Mouse (Mus musculus): ENCODE measurements at regions not wholly inside any gene's neighbourhood (a gene's known extent, or its start where the extent isn't known, plus 50 kb on each side); places are given as distances from the start of the nearest gene placed in this dataset.

DNA sequence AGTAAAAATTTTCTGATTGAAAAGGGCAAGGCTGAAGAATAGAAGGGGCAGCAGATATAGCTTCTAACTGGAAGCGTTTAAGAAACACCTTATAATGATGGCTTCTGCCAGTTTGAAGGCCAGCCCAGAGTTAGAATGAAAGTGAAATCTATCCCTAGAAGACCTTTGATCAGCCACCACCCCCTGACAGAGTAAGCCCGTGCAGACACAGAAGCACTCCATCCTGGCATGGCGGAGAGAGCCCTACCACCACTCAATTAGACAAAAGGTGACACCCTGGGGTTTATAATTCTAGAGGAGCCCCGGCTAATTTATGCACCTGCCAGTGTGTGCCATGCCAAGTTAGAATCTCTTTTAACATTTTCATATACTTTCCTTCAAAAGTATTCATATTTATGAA is 233.4 kb upstream of the Sash1 start:
- 72% methylated on average over 4 of the region's 4 CpGs for WGBS
- TF ChIP-seq CTCF (IDR thresholded peaks at IDR 0.05; ENCODE audit: control insufficient read depth, insufficient read depth, low read length) (no peak), POLR2A (IDR thresholded peaks at IDR 0.05; ENCODE audit: borderline replicate concordance, control insufficient read depth, low read depth, low read length) (no peak)

DNA sequence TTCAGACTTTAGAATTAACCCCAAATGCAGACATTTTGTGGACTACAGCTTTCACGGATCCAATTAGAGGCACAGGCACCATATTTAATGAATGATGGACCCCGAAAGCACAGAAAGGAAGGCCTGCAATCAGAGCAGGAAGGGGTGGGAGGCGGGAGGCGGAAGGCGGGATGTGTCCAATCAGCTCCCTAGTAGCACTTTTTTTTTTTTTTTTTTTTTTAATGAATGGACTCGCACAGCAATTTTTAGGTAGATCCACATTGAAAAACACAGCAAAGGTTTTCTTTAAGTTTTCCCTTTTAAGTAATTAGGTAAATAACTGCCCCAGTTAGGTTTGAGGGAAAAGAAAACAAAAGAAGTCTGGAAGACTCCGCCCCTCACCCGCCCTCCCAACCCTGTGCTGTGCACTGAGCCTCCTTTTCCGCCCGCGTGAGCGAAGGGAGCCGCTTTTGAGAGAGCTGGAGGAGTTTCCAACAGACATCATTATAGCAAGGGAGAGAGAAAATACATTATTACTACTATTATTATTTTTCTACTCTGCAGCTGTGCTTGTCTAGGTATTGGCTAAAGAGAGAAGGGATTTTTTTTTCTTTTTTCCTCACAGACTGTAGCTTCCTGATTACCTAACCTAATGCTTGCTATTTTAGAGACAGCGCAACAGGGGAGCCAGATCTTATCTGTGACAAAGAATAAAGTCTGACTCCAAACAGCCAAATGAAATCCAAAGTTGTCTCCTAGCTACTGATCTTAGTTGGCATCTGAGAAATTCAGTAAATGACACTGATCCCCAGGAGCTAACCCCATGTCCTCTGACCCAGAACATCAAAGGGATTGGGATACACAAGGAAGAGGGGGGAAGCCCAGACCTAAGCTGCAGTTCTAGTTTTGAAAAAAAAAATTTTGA is 232.0 kb upstream of the Sash1 start:
- no peaks in the 10 kb centered on the region for H3K4me1 ChIP-seq (ENCODE audit: control insufficient read depth, insufficient read depth, low read length)
- TF ChIP-seq POLR2A (IDR thresholded peaks at IDR 0.05; ENCODE audit: borderline replicate concordance, control insufficient read depth, low read depth, low read length) (no peak), CTCF (IDR thresholded peaks at IDR 0.05; ENCODE audit: control insufficient read depth, insufficient read depth, low read length) (no peak)
- 25% methylated on average over 14 of the region's 14 CpGs for WGBS
- H3K4me3 ChIP-seq (replicated peaks; ENCODE audit: control insufficient read depth, low read depth, low read length), result no peak overlapping the region
- H3K27ac ChIP-seq (ENCODE audit: control insufficient read depth, insufficient read depth, low read depth, low read length, poor library complexity), result no peak overlapping the region

More for the DNA sequence above, 233.4 kb upstream of the Sash1 start:
- no peak overlapping the region for H3K27ac ChIP-seq (ENCODE audit: control insufficient read depth, insufficient read depth, low read depth, low read length, poor library complexity)
- no peak overlapping the region for H3K4me3 ChIP-seq (replicated peaks; ENCODE audit: control insufficient read depth, low read depth, low read length)
- no peaks in the 10 kb centered on the region for H3K4me1 ChIP-seq (ENCODE audit: control insufficient read depth, insufficient read depth, low read length)

DNA sequence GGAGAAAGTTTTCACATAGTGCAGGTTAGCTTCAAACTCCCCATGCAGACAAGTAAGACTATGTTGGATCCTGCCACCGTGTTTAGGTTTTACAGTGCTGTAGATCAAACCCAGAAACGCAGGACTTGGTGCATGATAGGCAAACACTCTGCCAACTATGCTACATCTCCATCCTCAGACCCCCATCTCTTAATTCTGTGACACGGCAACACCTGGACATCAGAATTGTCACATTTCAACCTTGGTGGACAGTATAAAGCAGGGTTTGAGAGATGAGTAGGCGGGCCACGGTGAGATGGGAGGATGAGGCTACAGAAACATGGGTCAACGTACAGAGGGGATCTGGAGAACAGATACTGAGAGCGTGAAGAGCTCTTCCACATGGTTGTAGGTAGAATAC is 231.3 kb upstream of the Sash1 start:
- TF ChIP-seq POLR2A (IDR thresholded peaks at IDR 0.05; ENCODE audit: borderline replicate concordance, control insufficient read depth, low read depth, low read length) (no peak), CTCF (IDR thresholded peaks at IDR 0.05; ENCODE audit: control insufficient read depth, insufficient read depth, low read length) (no peak)
- no peak overlapping the region for H3K27ac ChIP-seq (ENCODE audit: control insufficient read depth, insufficient read depth, low read depth, low read length, poor library complexity)
- H3K4me3 ChIP-seq (replicated peaks; ENCODE audit: control insufficient read depth, low read depth, low read length), result no peak overlapping the region
- 85% methylated on average over 7 of the region's 7 CpGs for WGBS
- no peaks in the 10 kb centered on the region for H3K4me1 ChIP-seq (ENCODE audit: control insufficient read depth, insufficient read depth, low read length)

DNA sequence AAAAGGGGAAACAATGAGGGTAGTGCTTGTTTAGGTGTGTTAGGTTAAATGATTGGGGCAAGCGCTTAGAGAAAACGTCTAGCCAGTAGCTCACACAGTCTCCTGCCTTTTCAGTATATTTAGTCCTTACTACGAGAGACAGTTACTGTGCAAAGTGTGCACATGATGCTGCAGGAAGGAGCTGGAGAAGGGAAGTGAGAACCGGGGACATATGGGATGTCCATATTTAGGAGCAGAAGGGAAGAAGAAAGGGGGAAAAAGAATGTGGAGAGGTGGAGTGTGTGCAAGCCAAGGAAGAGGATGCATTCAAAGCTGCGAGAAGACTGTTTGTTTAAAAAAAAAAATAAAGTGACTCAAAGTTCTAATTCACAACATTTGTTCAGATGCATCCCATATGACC is 227.8 kb upstream of the Sash1 start:
- H3K4me1 ChIP-seq (ENCODE audit: control insufficient read depth, insufficient read depth, low read length), result no peaks in the 10 kb centered on the region
- 68% methylated on average over 5 of the region's 5 CpGs for WGBS
- no peak for TF ChIP-seq POLR2A (IDR thresholded peaks at IDR 0.05; ENCODE audit: borderline replicate concordance, control insufficient read depth, low read depth, low read length)
- no peak for TF ChIP-seq CTCF (IDR thresholded peaks at IDR 0.05; ENCODE audit: control insufficient read depth, insufficient read depth, low read length)
- no peak overlapping the region for H3K4me3 ChIP-seq (replicated peaks; ENCODE audit: control insufficient read depth, low read depth, low read length)
- no peak overlapping the region for H3K27ac ChIP-seq (ENCODE audit: control insufficient read depth, insufficient read depth, low read depth, low read length, poor library complexity)

DNA sequence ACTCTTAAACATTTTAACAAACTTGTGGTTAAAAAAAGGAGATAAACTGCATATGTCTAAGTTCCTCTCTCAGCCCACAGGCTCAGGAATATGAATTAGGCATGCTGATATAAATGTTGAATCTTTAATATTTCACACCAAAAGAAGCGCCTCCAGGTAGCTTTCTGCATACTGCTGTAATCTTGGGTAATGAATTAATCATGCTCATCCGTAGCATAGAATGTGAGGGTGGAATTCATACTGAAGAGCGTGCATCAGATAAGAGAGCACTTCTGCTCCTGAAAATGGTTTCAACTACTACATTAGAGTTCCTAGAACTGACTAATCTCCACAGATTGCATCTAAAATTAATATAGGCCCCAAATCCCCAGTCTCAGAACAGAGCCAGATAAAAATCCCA is 225.2 kb upstream of the Sash1 start:
- no peak overlapping the region for H3K4me3 ChIP-seq (replicated peaks; ENCODE audit: control insufficient read depth, low read depth, low read length)
- H3K4me1 ChIP-seq (ENCODE audit: control insufficient read depth, insufficient read depth, low read length), result no peaks in the 10 kb centered on the region
- WGBS, result 82% methylated on average over 3 of the region's 3 CpGs
- no peak for TF ChIP-seq POLR2A (IDR thresholded peaks at IDR 0.05; ENCODE audit: borderline replicate concordance, control insufficient read depth, low read depth, low read length)
- TF ChIP-seq CTCF (IDR thresholded peaks at IDR 0.05; ENCODE audit: control insufficient read depth, insufficient read depth, low read length), result no peak
- H3K27ac ChIP-seq (ENCODE audit: control insufficient read depth, insufficient read depth, low read depth, low read length, poor library complexity), result no peak overlapping the region

DNA sequence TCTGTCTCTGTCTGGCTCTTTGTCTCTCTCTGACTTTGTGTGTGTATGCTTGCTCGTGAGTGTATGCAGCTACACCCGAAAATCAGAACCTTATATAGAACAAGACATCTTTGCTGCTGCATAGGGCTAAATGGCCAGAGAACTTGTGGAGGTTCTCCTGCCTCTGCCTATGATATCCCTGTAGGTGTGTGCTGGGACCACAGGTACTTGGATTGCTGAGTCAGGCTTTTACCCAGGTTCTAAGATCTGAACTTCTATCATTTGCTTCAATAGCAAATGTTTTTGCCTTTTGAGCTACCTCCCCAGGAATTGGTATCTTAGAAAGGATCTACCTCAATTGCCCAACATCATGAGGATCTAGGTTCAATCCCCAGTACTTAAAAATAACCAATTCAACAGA is 210.3 kb upstream of the Sash1 start:
- no peak overlapping the region for H3K27ac ChIP-seq (ENCODE audit: control insufficient read depth, insufficient read depth, low read depth, low read length, poor library complexity)
- WGBS, result 88% methylated on average over 2 of the region's 2 CpGs
- no peaks in the 10 kb centered on the region for H3K4me1 ChIP-seq (ENCODE audit: control insufficient read depth, insufficient read depth, low read length)
- no peak for TF ChIP-seq POLR2A (IDR thresholded peaks at IDR 0.05; ENCODE audit: borderline replicate concordance, control insufficient read depth, low read depth, low read length)
- TF ChIP-seq CTCF (IDR thresholded peaks at IDR 0.05; ENCODE audit: control insufficient read depth, insufficient read depth, low read length), result no peak
- no peak overlapping the region for H3K4me3 ChIP-seq (replicated peaks; ENCODE audit: control insufficient read depth, low read depth, low read length)

DNA sequence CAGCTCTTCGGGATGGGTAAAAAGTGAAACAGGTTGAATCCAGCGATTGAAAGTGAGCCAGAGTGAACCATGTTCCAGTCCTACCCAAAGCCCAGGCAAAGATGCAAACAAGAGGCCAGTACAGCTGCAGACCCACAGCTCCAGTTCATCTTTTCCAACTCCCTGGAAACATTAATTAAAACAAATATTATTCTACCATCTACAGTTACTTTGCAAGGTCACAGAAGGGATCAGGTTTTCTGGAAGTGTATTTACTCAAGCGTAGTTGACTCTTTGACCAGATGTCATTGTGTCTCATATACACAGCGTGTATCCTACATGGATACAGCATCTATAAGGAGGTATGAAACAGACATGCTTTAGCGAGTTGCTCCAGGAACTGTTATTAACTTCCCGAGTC is 209.3 kb upstream of the Sash1 start:
- 83% methylated on average over 6 of the region's 6 CpGs for WGBS
- no peak for TF ChIP-seq CTCF (IDR thresholded peaks at IDR 0.05; ENCODE audit: control insufficient read depth, insufficient read depth, low read length)
- no peak for TF ChIP-seq POLR2A (IDR thresholded peaks at IDR 0.05; ENCODE audit: borderline replicate concordance, control insufficient read depth, low read depth, low read length)
- no peak overlapping the region for H3K27ac ChIP-seq (ENCODE audit: control insufficient read depth, insufficient read depth, low read depth, low read length, poor library complexity)

DNA sequence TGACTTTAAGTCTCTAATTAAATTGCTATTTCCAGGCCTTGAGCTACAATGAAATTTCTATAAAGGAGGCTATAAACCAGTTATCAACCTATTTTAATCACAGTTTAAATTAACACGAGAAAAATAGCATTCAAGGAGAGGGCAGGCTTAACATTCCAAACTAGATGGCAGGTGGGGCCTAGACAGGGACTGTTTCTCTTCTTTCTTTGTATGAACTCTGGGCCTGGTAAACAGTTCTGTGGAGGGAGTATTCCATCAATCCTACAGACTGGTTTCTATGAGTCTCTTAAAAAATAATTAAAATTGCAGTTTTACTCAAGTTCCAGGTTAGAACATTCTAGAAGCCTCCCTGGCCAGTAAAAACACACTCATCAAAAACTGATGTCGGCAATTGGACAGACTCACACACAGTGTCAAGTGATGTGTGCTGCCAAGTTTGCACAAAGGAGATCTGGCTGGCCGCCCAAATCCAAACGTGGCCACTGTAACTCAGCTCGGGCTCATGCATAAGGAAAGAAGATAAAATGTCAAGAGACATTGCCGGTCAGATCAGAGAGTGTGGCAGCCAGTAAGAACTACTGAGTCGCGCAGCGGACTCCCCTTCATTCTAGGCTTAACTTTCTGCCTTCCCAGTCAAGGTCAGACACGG is 206.5 kb upstream of the Sash1 start:
- TF ChIP-seq CTCF (IDR thresholded peaks at IDR 0.05; ENCODE audit: control insufficient read depth, insufficient read depth, low read length) (no peak), POLR2A (IDR thresholded peaks at IDR 0.05; ENCODE audit: borderline replicate concordance, control insufficient read depth, low read depth, low read length) (no peak)
- 75% methylated on average over 10 of the region's 10 CpGs for WGBS
- H3K27ac ChIP-seq (ENCODE audit: control insufficient read depth, insufficient read depth, low read depth, low read length, poor library complexity), result no peak overlapping the region
- H3K4me1 ChIP-seq (ENCODE audit: control insufficient read depth, insufficient read depth, low read length), result no peaks in the 10 kb centered on the region; the same call in 1 of the 2 replicates
- no peak overlapping the region for H3K4me3 ChIP-seq (replicated peaks; ENCODE audit: control insufficient read depth, low read depth, low read length)

More for the DNA sequence above, 209.3 kb upstream of the Sash1 start:
- Histone ChIP-seq H3K4me1 (ENCODE audit: control insufficient read depth, insufficient read depth, low read length) (no peaks in the 10 kb centered on the region; the same call in 1 of the 2 replicates), H3K4me3 (replicated peaks; ENCODE audit: control insufficient read depth, low read depth, low read length) (no peak overlapping the region)

Data from bone marrow, adult 2 months (tissue).